Mouse (Mus musculus): Measurements from ENCODE around the gene Wdfy4. TPM values are rescaled to one million over a fixed set of nuclear protein-coding genes. Genes with fewer than 3 reads are reported as not detected.

Gene Wdfy4
- polyA plus RNA-seq, 1 experiment from 2014 or later = 0.36 TPM

DNA sequence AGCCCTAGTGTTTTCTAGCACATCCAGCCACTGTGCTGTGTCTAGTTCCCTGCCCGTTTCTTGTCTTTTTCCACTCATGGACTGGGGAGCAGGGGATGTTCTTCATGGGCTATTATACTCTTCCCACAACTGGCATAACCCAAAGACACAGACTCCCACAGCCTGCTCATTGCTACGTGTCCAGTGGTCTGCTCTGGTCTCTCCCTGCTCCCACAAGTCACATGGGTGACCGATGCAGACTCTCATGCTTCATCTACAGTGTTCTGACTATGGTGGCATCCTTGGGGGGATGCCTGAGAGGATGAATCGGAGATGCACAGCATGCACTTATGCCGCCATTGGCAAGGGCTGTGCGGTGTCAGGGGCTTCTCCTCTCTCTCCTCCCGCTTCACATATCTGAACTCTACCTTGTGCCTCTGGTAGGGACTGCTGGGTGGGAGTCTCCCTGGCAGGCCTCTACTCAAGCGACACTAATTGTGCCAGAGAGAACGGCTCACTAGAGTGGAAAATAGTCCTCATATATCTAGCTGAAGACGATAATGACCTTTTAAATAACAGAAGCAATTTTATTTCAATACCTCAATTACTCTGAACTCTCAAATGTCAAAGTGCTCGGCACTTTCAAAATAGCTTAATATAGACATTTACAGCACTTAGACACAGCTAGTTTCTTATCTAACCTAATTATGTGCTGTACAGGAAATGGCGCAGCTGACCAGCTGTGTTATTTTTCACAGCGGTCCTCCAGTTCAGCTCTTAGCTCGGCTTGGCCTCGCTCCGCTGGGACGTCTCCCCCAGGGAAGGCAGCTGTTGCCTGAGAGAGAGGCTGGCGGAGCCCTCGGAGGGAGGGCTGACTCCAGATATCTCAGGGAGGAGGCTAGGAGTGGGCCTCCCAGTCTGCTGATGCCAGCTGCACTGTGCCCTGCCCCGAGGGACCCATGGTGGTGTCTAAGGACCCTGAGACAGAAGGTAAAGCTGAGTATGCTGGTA lies 234.7 kb downstream of the Wdfy4 start:
- Histone ChIP-seq H3K4me3 (replicated peaks) (no peak overlapping the region), H3K27ac (peak overlapping the region; percentile 77), H3K9me3 (no peaks in the 10 kb centered on the region), H3K4me1 (peaks cover 12% of the 10 kb centered on the region), H3K4me2 (no peak overlapping the region), H3K36me3 (no peaks in the 10 kb centered on the region), H3K9ac (no peak overlapping the region), H3K27me3 (replicated peaks) (no peaks in the 10 kb centered on the region)
- 43% methylated on average over 20 of the region's 20 CpGs for WGBS
- peak; percentile 66; the same call in 1 of the 2 replicates for ATAC-seq (ENCODE audit: insufficient read depth, low FRiP score, low read depth)

DNA sequence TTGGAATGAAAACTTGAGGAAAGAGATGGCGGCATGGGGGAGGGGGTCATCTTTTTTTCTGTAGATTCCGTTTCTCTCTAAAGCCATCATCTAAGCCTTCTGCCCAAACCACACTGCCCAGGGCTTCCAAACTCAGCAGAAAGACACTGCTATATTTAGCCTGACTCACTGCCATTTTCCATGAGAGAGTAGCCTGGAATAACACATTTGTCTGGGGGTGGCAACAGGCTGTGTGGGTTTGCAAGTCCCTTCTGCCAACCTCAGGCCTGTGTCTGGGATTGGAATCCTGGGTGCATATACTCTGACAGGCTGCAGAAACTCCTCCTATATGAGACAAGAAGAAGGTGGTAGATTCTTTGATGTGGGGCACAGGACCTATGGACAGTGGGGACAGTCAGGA lies 237.8 kb downstream of the Wdfy4 start:
- WGBS = 81% methylated on average over 2 of the region's 2 CpGs

DNA sequence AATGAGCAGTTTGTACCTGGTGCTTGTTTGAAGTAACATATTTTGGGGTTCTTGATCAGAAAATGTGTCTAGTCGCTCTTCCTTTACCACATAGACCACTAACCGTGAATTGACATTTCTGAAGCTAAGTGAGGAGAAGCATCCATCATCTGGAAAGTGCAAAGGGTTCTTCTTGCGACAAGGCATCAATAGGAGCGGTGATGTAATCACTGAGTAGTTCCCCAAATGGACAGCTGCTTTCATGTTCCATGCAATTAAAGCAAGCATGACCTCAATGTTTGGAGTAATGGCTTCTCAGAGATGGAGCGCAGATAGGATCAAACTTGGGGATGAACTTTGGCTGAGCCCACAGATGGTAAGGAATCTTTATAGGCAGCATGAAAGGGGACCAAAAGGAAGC lies 246.1 kb downstream of the Wdfy4 start:
- H3K27ac ChIP-seq = no peak overlapping the region
- WGBS = 54% methylated on average over 5 of the region's 5 CpGs
- no peaks in the 10 kb centered on the region for H3K4me1 ChIP-seq

More for the DNA sequence above, 237.8 kb downstream of the Wdfy4 start:
- Histone ChIP-seq H3K9me3 (no peaks in the 10 kb centered on the region), H3K4me1 (peaks cover 7% of the 10 kb centered on the region), H3K4me3 (replicated peaks) (no peak overlapping the region), H3K36me3 (no peaks in the 10 kb centered on the region), H3K27me3 (replicated peaks) (no peaks in the 10 kb centered on the region), H3K9ac (no peak overlapping the region), H3K27ac (no peak overlapping the region), H3K4me2 (no peak overlapping the region)
- ATAC-seq (ENCODE audit: insufficient read depth, low FRiP score, low read depth) = no peak

DNA sequence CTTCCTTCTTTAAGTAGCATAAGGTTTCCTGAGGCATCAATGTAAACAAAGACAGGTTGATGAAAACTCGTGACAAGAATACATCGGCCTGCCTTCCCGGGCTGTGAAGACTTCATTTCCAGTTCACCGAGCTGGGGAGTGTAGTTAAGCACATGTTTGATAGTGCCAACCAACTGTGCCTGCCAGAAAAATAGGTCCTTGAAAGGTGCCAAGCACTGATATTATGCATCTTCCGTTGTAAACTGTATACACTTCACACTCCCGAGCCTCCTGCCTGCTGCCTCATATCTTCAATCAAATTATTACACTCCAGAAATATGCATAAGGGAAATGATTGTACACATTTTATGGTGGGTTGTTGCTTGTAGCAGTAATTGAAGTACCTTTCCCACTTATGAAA lies 251.2 kb downstream of the Wdfy4 start:
- H3K36me3 ChIP-seq = no peaks in the 10 kb centered on the region
- no peak overlapping the region for H3K4me2 ChIP-seq
- H3K9ac ChIP-seq = no peak overlapping the region
- H3K27me3 ChIP-seq (replicated peaks) = no peaks in the 10 kb centered on the region
- no peaks in the 10 kb centered on the region for H3K4me1 ChIP-seq
- no peaks in the 10 kb centered on the region for H3K9me3 ChIP-seq
- WGBS = 48% methylated on average over 6 of the region's 6 CpGs
- H3K27ac ChIP-seq = no peak overlapping the region
- ATAC-seq (ENCODE audit: insufficient read depth, low FRiP score, low read depth) = no peak
- no peak overlapping the region for H3K4me3 ChIP-seq (replicated peaks)

More for the DNA sequence above, 246.1 kb downstream of the Wdfy4 start:
- no peak overlapping the region for H3K4me2 ChIP-seq
- no peak for ATAC-seq (ENCODE audit: insufficient read depth, low FRiP score, low read depth)
- H3K36me3 ChIP-seq = no peaks in the 10 kb centered on the region
- H3K9me3 ChIP-seq = no peaks in the 10 kb centered on the region
- no peak overlapping the region for H3K4me3 ChIP-seq (replicated peaks)
- no peaks in the 10 kb centered on the region for H3K27me3 ChIP-seq (replicated peaks)
- H3K9ac ChIP-seq = no peak overlapping the region

DNA sequence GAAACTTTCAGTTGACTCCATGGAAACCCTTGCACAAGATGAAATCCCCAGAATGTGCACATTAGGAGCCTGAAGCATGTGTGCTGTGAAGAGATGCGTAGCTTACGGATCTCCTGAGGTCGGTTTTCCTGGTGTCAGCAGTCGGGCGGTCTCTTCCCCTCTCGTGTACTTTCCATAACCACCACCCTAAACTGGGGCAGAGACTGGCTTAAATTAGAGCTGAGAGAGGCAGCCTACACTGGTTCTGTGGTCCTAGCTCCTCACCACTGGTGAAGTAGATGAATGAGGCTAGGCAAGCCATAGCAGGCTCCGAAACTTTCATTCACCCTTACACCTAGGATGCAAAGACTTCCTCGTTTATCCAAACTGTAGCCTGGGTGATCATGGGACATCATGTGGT lies 253.1 kb downstream of the Wdfy4 start:
- Histone ChIP-seq H3K9ac (no peak overlapping the region), H3K27ac (no peak overlapping the region), H3K36me3 (no peaks in the 10 kb centered on the region), H3K9me3 (no peaks in the 10 kb centered on the region), H3K27me3 (replicated peaks) (no peaks in the 10 kb centered on the region), H3K4me1 (no peaks in the 10 kb centered on the region), H3K4me3 (replicated peaks) (no peak overlapping the region), H3K4me2 (no peak overlapping the region)
- 87% methylated on average over 8 of the region's 8 CpGs for WGBS
- no peak for ATAC-seq (ENCODE audit: insufficient read depth, low FRiP score, low read depth)

DNA sequence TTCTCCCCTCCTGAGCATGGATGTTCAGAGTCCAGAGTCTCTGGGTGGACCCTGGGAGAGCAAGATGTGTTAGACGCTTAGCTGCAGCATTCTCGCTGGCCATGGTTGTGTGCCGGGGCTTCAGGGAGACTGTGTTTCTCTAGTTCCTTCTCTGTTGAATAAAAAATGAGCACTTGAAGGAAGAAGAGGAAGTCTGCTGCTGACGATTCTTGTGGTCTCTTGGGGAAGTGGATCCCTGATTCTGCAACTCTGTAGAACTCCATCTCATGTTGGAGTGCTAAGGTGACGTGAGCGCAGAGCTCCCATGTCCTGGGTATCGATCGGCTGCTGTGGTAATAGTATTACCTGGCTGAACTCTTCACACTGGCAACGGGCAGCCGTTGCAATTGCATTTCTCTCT lies 253.6 kb downstream of the Wdfy4 start:
- Histone ChIP-seq H3K27ac (no peak overlapping the region), H3K4me3 (replicated peaks) (no peak overlapping the region), H3K4me2 (no peak overlapping the region), H3K36me3 (no peaks in the 10 kb centered on the region), H3K4me1 (no peaks in the 10 kb centered on the region), H3K9me3 (no peaks in the 10 kb centered on the region), H3K27me3 (replicated peaks) (no peaks in the 10 kb centered on the region), H3K9ac (no peak overlapping the region)
- WGBS = 72% methylated on average over 10 of the region's 10 CpGs
- no peak for ATAC-seq (ENCODE audit: insufficient read depth, low FRiP score, low read depth)

DNA sequence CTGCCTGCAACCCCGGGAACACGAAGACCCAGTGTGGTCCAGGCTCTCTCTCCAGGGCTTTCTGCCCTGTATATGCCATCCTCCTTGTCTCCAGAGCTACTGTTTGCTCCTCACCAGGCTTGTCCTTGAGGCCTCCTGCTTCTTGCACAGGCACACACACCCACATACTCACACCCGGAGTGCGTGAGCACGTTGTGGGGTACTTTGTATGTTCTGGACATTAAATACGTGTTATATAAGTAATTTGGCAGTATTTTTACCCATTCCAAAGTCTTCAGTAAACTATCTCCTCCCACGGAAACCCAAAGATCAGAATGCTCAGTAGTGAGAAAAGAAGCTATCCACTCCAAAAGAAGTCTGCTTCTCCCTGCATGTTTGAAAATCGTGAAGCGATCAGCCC lies 261.4 kb downstream of the Wdfy4 start:
- no peak for ATAC-seq (ENCODE audit: insufficient read depth, low FRiP score, low read depth)
- 54% methylated on average over 9 of the region's 9 CpGs for WGBS
- no peak overlapping the region for H3K27ac ChIP-seq

DNA sequence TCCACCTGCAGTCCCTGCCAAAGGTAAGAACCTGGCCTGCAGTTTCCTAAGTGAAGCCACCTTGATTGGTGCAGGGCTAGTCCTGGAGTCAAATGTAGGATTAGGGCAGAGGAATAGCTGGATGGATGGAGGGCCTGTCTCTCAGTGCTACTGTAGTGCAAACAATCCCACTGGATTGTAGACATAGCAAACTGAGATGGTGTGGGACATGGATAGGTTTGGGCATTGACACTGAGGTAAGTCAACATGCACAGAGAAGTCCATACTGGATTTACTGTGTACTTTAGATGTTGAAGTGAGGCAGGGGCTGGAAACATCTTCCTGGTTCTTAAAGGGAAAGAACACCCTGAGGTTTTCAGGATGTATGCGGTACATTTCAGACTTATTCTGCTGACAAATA lies 267.4 kb downstream of the Wdfy4 start:
- no peak for ATAC-seq (ENCODE audit: insufficient read depth, low FRiP score, low read depth)
- Histone ChIP-seq H3K27me3 (replicated peaks) (no peaks in the 10 kb centered on the region), H3K9me3 (no peaks in the 10 kb centered on the region), H3K4me3 (replicated peaks) (no peak overlapping the region), H3K36me3 (no peaks in the 10 kb centered on the region), H3K4me1 (0 out of 2 replicates have a peak, but pooled peaks cover 3% of the 10 kb centered on the region), H3K9ac (no peak overlapping the region), H3K27ac (no peak overlapping the region), H3K4me2 (no peak overlapping the region)
- WGBS = 94% methylated on average over 1 of the region's 1 CpGs

More for the DNA sequence above, 261.4 kb downstream of the Wdfy4 start:
- no peaks in the 10 kb centered on the region for H3K36me3 ChIP-seq
- no peak overlapping the region for H3K9ac ChIP-seq
- no peak overlapping the region for H3K4me3 ChIP-seq (replicated peaks)
- H3K27me3 ChIP-seq (replicated peaks) = no peaks in the 10 kb centered on the region
- H3K9me3 ChIP-seq = no peaks in the 10 kb centered on the region
- H3K4me1 ChIP-seq = no peaks in the 10 kb centered on the region
- no peak overlapping the region for H3K4me2 ChIP-seq

DNA sequence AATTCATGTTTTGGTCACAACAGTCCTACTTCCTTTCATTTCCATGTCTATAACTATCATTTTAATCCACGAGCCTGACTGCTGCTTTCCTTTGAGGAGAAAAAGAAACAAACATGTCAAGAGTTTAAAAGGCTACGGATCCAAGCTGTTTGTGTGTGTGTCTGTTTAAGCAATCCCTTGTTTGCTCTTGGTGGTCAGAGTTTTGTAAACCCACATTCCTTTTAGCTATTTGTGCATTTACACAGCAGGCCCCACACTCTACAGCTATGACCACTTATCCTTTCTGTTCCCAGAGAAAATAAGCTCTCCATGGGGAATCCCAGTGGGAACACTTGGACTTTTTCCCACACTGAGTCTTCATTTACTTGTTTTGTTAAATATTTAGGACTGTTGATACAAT lies 269.9 kb downstream of the Wdfy4 start:
- WGBS = 30% methylated on average over 2 of the region's 2 CpGs

DNA sequence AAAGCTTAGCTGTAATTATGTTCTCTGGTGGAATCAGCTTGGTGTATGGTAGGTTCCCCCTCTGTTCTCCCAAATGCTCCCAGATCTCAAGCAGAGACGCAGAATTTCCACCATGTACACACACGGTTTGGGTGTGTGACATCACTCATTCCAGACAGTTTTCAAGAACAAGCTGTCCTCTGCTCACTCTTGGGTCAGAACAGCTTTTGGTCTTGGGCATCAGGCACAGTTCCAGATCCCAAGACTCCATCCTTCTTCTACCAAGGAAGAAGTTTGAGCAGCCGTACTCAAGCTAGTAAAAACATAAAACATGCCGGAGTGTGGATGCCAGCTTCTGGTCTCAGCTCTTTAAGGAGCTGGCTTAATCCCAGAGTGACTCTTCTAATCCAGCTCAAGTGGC lies 274.1 kb downstream of the Wdfy4 start:
- no peak overlapping the region for H3K4me2 ChIP-seq
- H3K36me3 ChIP-seq = no peaks in the 10 kb centered on the region
- H3K4me1 ChIP-seq = 0 out of 2 replicates have a peak, but pooled peaks cover 4% of the 10 kb centered on the region
- WGBS = 83% methylated on average over 4 of the region's 4 CpGs
- no peak for ATAC-seq (ENCODE audit: insufficient read depth, low FRiP score, low read depth)
- no peaks in the 10 kb centered on the region for H3K27me3 ChIP-seq (replicated peaks)
- H3K27ac ChIP-seq = no peak overlapping the region
- no peak overlapping the region for H3K4me3 ChIP-seq (replicated peaks)
- H3K9me3 ChIP-seq = no peaks in the 10 kb centered on the region
- no peak overlapping the region for H3K9ac ChIP-seq

More for the DNA sequence above, 269.9 kb downstream of the Wdfy4 start:
- no peak for ATAC-seq (ENCODE audit: insufficient read depth, low FRiP score, low read depth)
- Histone ChIP-seq H3K9me3 (no peaks in the 10 kb centered on the region), H3K27me3 (replicated peaks) (no peaks in the 10 kb centered on the region), H3K4me3 (replicated peaks) (no peak overlapping the region), H3K27ac (no peak overlapping the region), H3K4me2 (no peak overlapping the region), H3K9ac (no peak overlapping the region), H3K4me1 (0 out of 2 replicates have a peak, but pooled peaks cover 3% of the 10 kb centered on the region), H3K36me3 (no peaks in the 10 kb centered on the region)

All from stomach, embryonic 15.5 days (tissue).